Mouse (Mus musculus) layer of hippocampus, postnatal 25 days (tissue): ENCODE results near the gene Gm9958. TPM values are rescaled to one million over a fixed set of nuclear protein-coding genes. Genes with fewer than 3 reads are reported as not detected.

ENCODE experiments used
- DNase-seq, 2 experiments: peaks; one replicate each; pipeline ENCODE4 v3.0.0; 2022; ENCODE audit warnings: mixed read lengths in 2 of 2, low spot score in 1 of 2; ENCODE audit errors: extremely low spot score in 1 of 2
- total RNA-seq, 2 experiments: library from RNA; stranded (reverse); gene quantifications; 2 replicates each; pipeline ENCODE4 v1.2.3; 2021

Gene Gm9958
- total RNA-seq: 1 to 10 TPM; 1.3 to 2.4 TPM

DNA sequence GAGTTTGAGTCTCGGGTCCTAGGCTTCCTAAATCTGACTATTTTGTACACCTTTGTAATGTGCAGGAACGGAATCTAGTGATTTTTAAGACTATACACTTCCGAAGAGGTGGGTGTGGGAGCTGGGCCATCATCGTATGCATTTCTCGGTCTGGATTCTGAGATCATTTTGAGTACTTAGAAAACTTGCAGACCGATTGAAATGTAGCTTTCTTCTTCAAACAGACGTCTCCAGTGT lies at the start of gene Gm9958:
Gene Gm9958, plus strand, starts transcription at position 138 of the 237 bp plus-strand sequence.
- DNase-seq: no peak

DNA sequence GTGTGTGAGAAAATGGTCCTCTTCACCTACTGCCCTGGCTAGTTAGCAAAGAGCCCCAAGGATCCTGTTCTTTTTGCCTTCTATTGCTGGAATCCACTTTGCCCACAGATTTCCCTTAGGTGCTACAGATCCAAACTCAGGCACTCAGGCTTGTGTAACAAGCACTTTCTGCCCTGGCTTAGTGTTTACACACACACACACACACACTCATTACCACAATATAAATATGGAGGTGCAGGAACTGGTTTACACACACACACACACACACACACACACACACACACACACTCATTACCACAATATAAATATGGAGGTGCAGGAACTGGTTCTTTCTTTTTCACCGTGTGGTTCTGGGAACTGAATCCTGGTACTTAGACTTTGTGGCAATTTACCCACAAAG lies 35.9 kb upstream of the Gm9958 start:
- no peak for DNase-seq

DNA sequence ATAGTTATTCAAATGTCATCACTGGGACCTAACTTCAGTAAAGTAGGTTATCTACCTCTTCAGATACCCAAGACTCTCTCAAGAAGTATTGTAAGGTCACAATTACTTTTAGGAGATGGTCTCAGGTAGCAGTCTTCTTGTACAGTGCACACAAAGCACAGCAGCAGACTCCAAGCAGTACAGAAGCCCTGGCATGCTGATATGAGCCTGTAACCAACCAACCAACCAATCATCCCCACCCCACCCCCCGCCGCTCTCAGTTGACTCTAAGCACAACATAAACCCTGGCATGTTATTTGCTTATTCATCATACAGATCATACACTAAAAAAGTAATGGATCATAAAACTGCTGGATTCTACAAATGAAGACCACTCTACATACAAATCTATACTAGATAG lies 34.5 kb upstream of the Gm9958 start:
- no peak for DNase-seq

DNA sequence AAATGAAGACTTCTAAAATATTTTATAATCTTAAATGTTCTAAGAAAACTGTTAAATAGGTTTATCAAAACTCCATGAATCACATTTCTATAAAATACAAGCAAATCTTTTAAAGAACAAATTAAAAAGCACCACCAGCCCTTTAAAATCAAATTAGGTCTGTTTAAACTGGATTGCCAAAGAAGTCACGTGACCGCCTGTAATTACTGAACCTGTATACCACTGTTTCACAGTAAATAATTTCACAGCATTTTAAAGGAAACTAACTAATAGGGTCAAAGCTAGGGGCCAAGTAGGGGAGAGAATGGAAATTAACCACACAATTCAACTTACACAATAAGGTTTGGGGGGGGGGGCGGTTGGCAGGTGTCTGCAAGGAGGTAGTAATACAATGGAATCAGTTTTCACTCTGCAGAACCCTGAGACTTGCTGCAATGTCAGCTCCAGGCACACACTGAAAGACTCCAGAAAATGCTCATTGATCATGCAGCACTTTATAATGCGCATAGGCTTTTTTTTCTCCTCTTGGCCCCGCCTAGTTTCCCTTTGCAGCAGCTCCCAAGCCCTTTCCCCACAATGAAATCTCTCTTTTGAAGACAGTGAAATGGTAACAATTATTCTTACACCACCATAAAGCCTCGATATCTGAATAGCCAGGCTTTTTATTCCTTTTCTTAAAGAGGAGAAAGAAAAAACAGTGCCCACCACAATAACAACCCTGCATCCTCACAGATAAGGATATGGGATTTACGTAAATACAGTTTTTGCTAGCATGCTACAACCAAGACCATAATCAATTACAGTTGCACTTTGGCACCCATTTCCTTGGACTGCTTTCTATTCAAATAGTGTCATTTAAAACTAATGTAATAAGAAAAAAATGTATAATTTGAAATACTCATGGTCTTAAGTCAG lies 28.6 kb upstream of the Gm9958 start:
- DNase-seq: no peak

DNA sequence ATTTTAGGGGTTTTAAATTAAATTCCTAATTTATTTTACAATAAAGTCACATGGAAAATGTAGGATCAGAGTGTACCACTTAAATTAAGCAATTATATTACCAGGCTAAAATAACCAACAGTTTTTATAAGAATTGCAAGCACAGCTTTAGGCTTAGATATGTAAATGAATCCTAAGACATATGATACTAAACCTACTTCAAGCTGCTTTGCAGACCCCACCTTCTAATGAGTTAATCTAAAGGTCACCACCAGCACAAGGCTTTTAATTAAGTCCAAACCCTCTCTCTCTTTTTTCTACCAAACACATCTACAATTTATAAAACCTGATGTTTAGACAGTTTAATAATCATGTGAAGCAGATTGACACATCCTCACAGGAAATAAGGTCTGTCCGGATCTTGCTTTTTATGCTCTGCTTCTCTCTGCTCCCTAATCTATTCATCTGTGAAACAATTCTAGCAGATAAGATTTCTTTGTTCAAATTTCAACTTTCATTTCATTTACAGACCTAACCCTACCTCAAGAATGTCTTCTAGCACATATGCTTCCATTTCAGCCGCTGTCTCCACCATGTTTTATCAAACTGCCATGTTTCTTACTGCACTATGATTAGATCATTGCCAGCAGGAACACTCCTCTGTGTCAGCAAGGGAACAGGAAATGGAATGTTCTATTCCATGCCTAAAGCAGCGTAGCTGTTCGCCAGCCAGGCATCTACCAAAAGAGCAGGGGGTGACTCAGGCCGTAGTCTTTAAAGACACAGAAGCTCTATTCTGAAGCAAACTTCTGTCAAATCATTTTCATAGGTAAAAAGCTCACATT lies 27.7 kb upstream of the Gm9958 start:
- DNase-seq: peak; percentile 21 to 42

DNA sequence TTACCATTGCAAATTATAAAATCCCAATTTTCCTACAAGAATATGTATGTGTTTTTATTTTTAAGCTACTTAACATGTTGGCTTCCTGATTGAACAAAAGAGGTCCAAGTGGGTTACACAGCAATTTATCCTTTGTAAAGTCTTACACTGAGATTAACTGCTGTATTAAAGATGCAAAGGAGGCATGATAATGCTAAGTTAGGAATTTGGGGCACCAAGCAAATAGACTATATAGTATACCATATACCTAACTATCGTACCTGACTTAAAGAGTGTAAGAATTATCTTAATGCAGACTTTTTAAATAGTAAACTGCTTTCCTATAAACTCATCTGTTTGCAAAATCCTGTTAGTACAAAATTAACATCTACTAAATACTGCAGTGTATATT lies 27.1 kb upstream of the Gm9958 start:
- DNase-seq: no peak

DNA sequence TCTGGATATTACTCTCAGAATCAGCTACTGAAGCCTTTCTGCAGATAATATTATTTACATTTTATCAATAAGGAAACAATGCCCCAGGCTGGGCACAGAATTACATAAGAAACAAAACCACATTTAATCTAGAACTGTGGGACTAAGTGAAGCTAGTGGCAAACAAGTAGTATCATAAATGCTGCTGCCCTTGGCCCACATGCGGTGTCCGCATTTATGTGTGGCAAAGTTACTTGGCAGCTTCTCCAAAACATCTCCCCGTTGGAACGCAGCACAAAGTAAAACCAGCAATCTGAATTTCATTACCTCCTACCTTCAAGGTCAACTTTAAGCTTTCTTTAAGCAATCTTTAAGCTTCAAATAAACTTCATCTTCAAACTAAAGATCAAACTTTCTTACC lies 26.2 kb upstream of the Gm9958 start:
- DNase-seq: no peak

DNA sequence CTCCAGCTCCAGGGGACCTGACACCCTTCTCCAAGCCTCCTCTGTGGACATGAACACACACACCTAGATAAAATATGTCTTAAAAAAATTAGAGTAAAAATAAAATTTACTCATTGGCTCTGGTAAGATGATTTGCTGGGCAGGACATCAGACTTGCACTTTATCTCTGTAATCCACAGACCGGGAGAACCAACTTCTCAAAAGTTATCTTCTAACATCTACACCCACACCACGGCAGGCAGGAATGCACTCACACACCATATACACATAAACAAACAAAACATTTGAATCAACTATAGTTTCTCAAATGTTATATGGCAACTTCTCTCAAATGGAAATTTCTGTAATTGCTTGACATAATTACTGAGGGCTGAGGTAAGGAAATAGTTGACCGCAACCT lies 20.1 kb upstream of the Gm9958 start:
- DNase-seq: no peak

DNA sequence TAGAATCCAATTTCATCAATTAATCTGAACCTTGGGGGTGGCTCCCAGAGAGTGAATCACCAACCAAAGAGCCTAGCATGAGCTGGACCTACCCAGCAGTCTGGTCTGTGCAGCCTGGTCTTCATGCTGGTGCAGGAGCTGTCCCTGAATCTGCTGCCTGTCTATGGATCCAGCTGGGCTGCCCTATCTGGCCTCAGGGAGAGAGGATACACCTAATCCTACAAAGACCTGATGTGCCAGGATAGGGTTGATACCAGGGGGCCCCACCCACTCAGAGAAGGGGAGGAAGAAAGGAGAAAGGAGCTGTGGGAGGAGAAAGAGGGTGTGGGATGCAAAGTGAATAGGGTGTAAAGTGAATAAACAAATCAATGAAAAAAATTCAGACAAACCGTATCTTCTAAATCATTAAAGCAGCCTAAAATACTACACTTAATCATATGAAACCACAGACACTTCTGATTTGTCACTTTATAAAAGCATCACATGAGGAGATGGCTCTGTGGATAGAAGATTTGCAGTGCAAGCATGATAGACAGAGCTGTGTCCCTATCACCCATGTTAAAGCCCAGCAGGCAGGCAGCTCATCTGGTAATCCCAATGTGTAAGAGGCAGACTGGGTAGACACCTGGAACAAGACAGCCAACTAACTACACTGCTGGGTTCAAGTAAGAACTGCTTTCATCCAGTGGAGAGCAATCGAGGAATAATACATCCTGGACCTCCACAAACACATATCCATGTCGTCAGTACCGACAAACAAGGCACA lies 13.3 kb upstream of the Gm9958 start:
- DNase-seq: no peak

DNA sequence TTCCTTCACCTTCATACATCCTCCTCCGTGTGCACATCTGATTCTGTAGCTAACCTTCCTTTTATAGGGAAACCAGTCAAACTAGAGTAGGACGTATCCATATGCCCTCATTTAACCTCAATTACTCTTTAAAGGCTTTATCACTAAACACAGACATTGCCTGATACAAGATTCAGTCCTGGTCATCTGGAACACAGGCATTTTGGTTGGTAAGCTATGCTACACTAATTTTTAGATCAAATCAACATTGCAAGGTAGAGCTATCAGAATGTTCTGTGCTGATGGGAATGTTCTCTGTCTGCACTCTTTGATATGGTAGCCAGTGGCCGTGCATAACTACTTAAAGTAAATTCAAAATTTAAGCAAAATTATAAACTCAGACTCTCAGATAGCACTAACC lies 11.2 kb upstream of the Gm9958 start:
- DNase-seq: no peak

DNA sequence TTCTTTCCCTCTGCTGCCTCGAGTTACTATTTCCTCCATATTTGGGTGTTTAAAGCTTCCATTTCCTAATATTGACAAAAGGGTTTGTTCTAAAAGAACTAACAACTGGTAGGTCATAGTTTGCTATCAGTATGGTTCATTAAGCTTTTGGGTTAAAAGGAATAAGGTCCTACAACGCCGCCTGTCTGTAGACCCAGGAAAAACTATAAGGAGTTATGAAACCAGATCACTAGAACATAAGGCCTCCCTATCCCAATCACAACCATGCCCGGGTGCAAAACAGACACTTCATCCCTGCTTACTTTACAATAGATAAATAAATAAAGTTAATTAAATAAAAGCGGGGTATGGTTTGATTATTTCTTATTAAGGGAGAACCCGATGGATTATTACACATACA lies 2.5 kb upstream of the Gm9958 start:
- DNase-seq: peak; percentile 50 to 80

DNA sequence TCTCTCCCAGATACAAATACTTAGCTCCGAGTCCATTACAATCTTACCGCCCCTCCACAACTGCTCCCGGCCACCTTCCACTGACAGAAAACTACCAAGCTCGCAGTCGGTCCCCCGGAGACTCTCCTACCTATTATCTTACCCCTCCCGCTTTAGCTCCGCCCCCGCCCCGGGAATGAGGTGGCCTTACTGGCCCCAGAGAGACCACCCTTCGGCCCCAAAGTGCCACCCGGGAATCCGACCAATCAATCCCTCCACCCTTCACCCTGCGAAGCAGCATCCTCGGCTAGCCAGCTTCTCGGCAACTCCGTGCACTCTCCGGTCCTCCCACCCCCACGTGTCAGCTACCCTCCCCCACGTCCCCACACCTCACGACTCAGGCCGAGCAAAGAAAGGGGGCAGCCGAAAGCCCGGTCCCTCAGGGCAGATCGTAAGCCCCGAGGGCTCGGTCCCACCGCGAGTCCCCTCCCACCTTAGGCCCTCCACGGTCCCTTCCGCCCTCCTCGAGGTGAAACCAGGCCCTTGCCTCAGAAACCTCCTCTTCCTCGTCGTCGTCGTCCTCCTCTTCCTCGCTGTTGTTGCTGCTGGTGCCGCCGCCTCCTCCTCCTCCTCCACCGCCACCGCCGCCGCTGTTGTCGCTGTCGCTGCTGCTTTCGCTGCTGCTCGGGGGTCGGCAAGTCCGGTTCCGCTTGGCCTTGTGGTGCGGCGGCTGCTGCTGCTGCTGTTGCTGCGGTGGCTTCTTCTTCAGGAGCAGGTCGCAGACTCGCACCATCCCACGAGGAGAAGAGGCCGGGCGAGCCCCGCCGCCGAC lies 1.7 kb upstream of the Gm9958 start:
- DNase-seq: peak; percentile 31 to 35

DNA sequence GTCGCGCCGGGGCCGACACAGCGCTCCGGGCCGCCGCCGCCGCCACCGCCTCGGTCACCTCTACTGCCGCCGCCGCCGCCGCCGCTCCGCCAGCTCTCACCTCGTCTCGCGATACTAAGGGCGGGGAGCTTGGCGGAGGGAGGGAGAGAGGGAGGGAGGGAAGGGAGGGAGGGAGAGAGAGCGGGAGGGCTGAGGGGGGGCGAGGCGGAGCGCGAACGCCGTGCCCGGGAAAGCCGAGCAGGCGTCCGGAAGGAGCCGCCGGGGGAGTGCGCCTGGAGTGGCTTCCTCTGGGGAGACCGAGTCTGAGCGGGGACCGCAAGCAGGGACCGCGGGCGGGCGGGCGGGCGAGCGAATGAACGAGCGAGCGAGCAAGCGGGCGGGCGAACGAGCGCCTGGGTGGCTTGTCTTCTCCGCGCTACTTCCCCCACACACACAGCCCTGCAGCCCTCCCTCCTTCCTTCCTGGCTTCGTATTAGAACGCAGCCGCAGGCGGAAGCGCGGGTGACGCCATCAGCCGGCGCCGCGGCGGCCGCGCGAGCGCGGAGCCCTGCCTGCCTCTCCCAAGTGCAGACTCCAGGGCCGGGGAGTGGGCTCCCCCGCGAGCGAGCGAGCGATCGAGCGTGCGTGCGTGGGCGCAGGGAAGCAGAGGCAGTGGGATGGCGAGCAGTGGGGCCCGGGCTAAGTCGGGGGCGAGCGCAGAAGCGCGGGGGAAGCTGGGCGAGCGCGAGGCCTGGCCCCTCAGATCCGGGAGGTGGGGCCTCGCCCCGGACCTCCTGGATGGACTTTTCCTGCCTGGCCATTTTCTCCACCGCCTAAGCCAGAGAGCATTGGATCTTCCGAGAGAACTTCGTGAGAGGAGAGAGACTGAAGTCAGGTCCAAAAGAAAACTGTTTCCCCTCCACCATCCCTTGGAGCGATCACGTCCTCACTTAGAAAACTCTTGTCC lies 610 bp upstream of the Gm9958 start, which contains the start of gene Ankrd17:
Gene Ankrd17, minus strand, starts transcription at position 457 of the 946 bp plus-strand sequence.
- peak; percentile 78 to 92 for DNase-seq

DNA sequence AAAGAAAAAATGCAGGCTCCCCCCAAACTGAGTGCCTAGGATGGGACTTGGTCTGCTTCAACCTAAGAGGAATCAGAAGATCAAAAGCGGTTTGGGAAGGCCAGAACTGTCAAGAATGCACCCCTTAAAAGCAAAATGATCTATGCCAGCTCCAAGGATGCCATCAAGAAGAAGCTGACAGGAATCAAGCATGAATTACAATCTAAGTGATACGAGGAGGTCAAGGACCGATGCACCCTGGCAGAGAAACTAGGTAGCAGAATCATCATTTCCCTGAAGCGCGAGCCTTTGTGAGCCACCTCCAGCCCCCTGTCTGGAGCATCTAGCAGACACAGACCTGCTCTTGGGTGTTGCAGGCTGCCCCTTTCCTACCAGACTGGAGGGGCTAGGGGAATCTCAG lies 3.4 kb downstream of the Gm9958 start:
- no peak for DNase-seq

DNA sequence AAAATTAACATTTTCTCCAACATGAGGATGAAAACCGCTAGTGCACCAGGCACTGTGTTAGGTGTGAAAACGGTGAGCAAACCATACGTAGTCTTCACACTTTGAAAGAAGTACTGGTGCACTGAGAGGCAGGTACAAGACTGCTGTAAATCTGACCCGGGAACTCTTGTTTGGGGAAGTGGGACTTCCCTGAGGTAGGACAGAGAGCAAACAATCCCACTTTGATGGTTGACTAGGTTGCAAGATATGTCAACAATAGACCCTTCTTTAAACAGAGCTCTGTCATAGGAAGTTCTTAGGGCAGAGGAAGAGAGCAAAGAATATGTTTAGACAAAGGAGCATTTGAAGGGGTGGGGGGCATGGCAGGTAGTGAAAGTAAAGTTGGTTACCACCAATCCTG lies 6.7 kb downstream of the Gm9958 start:
- DNase-seq: no peak

DNA sequence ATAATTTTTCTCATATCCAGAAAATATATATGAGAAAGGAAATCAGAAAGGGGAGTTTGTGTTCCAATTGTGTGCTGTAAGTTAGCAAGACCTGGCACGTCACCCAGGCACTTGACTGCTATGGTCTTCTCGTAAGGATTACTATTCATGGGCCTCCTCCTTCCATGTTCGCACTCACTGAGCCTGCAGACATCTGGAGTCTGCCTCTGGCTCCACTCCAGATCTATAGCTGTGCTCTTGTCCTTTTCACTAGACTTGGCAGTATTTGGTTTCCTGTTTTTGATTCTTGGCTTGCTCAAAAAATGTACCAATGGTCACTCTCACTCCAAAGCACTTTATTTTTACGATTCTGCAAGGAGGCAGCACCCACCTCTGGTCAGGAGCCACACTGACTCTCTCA lies 14.5 kb downstream of the Gm9958 start:
- DNase-seq: no peak

DNA sequence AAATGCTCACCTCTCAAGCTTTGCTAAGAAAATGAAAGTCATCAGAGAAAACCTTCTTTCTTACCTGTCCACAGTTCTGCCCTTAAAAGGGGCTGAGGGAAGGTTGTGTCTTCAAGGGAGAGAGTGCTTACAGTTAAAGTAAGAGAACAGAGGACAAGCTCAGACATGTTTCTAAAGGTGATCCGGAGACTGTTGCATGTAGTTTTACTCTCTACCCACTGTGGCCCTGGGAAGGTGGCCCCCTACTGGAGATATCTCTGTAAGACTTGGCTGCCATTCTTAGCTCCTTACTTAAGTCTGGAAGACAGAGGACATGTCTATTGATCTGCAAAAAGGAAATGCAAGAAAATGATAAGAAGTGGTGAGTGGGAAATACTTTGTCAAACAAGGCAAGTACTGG lies 16.1 kb downstream of the Gm9958 start:
- no peak for DNase-seq

DNA sequence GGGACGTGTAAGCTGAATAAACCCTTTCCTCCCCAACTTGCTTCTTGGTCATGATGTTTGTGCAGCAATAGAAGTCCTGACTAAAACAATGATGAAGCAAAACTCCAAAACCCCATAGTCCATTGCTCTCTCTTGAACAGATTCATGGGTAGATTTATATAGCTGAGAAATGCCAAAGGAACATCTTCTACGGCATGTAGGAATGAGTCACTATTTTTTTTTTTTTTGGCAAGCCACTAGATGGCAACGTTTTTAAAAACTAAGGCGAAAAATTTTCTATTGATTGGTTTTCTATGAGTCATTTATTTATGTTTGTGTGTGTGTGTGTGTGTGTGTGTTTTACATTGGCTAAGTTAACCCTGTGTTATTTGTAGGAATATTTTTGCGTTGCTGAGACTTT lies 26.8 kb downstream of the Gm9958 start:
- DNase-seq: no peak

DNA sequence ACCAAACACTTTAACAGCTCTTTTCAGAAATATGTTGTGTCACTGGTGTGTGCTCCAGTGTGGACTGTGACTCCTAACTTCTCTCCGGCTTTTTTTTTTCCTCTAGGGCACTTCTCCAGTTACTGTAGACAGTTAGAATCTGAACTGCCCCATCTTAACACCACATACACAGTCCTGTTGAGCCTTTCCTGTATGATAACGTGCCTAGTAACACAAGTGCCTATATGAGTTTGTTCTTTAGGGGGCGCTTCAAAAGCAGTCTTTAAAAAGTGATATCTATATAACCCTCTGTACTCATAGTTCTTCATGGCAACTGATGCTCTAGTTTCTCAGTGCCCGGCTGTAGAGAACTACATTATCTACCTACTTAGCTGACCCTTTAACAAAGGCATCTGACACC lies 27.3 kb downstream of the Gm9958 start:
- DNase-seq: no peak
